Mouse (Mus musculus): ENCODE results near the gene Gm6526.
"Not testable (repeated sequence)": the region's sequence is repeated elsewhere in the genome, so short reads cannot be mapped to it uniquely, and the experiment has no call there.

Gm6526 gene

DNA sequence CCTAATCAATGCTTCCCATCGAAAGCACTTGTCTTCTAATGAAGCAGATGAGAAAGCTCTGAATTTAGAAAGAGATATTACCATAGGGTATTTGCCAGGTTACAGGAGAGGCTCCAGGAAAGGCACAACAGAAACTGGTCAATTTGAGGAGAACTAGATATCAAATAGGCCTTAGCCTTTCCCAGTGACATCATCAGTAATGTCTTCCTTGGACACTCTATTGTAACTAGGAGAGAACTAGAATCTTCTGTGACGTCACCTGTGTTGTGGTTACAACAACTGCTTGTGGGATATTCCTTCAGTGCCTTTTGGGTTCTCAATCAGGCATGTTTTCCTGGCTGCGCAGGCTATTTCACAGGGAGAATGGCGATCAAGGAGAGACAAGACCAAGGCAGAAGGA, at the start of gene Gm6526:
Gm6526 (plus strand) TSS at position 301 of the 400 bp plus-strand sequence.
- not testable (repeated sequence) for DNase-seq (ENCODE audit: low spot score in 2 of 2)

- DNase-seq (ENCODE audit: low spot score in 2 of 2), result not testable (repeated sequence)
Measured at GRCm38 (mm10) chr14:43727385-43727784, 20.3 kb upstream of the Gm6526 start, which contains the start of gene Gm16506. Gm16506 (minus strand) TSS chr14:43727485.

DNA sequence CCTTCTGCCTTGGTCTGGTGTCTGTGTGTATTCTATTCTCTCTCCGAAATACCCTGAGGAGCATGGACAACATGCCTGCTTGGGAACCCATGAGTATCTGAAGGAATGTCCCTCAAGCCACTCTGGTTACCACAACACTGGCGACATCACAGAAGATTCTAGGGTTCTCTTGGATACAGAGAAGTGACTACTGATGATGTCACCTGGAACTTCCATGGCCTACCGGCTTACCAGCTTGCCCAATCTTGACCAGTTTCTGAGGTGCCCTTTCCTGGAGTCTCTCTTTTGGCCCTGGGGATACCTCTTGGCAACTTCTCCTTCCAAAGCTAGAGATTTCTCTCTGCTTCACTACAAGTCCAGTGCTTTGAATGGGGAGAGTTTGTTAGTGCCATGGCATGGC, 37.0 kb downstream of the Gm6526 start, which contains the start of gene Gm8180:
Gm8180 (minus strand) TSS at position 101 of the 400 bp plus-strand sequence.
- not testable (repeated sequence) for DNase-seq (ENCODE audit: low spot score in 2 of 2)

GRCm38 (mm10) chr14:43793811-43794210, 46.1 kb downstream of the Gm6526 start:
- DNase-seq (ENCODE audit: low spot score in 2 of 2), result not testable (repeated sequence)

DNA sequence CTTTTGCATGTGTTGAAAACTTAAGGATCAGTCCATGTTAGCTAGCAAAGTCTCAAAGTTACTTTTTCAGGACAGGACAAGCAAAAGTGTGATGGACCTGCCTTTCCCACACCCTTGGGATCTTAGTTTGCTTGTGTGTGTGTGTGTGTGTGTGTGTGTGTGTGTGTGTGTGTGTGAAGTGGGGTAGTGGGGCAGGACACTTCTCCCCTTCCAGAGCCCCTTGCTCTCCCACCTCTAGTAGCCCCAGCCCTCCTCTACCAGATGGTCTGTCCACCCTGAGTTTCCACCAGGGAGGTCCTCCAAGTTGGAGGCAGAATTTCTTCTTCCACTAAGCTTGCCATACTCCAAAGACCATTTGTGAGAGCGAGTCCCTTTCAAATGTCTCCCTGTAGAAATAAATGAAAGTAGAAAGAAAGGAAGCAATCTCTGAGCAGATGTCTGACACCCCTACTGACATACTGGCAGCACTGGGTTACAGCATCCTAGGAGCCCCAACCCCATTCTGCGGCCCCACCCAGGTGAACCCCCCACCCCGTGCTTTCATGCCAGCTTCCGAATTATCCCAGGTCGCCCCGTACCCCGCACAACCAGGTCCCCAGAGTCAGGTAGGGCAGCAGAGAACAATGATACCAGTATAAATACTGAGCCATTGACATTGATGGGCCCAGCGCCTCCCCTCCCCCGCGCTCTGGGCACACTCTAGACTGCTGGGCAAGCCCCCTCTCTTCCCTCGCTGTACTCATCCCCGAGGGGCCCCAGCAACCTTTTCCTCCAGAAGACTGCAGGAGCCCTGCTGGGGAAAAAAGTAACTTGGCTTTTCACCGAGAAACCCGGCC, 48.6 kb downstream of the Gm6526 start:
- no peak for DNase-seq (ENCODE audit: low spot score in 2 of 2)

- DNase-seq (ENCODE audit: low spot score in 2 of 2), result not testable (repeated sequence)
Measured at GRCm38 (mm10) chr14:43796905-43797470, 49.3 kb downstream of the Gm6526 start.

DNA sequence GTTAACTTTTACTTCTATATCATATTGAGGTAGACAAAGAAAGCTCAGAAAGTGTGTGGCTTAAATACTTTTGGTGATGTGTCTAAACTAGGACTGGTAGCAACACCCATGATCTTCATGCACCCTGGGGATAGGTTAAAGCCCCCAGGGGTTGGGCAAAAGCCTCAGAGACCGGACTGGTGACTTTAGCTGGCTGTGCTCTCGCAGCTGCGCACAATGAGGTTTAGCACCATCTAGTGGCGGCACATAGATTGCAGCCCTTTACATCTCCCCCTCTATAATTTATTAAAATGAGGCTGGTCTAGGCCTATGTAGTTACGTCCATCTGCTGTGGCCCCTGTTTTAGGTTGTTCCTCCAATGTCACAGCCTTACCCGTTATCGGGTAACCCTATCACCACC, 56.8 kb downstream of the Gm6526 start:
- DNase-seq (ENCODE audit: low spot score in 2 of 2), result not testable (repeated sequence)

Measured in frontal cortex, postnatal 36 days (tissue).